Comparison of ENCODE assay signal across 24 mouse cellular contexts in the genomic region with DNA sequence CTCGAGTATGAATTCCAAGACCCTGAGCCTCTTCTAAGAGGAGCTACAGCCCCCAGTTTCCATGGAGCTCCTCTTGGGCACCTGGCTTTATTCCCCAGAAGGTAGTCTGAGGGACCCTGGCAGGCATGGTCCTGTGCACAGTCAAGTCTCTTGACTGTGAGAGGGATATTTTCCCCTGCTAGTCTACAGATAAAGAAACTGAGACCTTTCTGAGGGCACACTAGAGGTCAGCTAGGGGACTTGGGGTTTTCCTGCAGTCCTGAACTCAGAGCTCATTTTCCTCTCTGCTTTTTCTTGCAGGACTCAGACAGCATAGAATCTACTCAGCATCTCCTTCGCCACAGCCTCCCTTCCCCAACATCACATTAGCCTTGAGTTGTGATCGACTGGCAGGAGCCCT.
"Had no signal": no experiment of that assay in that cellular context is flagged by ENCODE, and none has a peak within 500 bp of the region (broad histone marks: within the 10 kb centered on the region; RNA-seq: fewer than 3 reads in every experiment).

No protein-coding gene starts in this region.

- H3K9me3 ChIP-seq: limb, embryonic 10.5 days; limb, embryonic 13.5 days; liver, embryonic 12.5 days; liver, embryonic 15.5 days; lung, embryonic 15.5 days; midbrain, embryonic 13.5 days; neural tube, embryonic 15.5 days had no signal

- DNase-seq: kidney, postnatal 25 days; layer of hippocampus, adult 9-11 months; liver; lung, adult 18-20 months; lung, postnatal 10 days; lung, postnatal 36 days; right cerebral cortex, adult 18-20 months; right cerebral cortex, postnatal 14 days; right cerebral cortex, postnatal 4 days; thymus, adult 2 months; thymus, postnatal 14 days; thymus, postnatal 4 days had no signal

- H3K4me3 ChIP-seq: layer of hippocampus, adult 2 months; limb, embryonic 10.5 days; limb, embryonic 13.5 days; liver, embryonic 12.5 days; liver, embryonic 15.5 days; lung, embryonic 15.5 days; midbrain, embryonic 13.5 days; myocyte; neural tube, embryonic 15.5 days had no signal

- H3K4me2 ChIP-seq: limb, embryonic 13.5 days; liver, embryonic 12.5 days; liver, embryonic 15.5 days; lung, embryonic 15.5 days; midbrain, embryonic 13.5 days; neural tube, embryonic 15.5 days had no signal

- H3K9ac ChIP-seq: limb, embryonic 13.5 days; liver, embryonic 12.5 days; liver, embryonic 15.5 days; lung, embryonic 15.5 days; midbrain, embryonic 13.5 days; neural tube, embryonic 15.5 days had no signal

- H3K27ac ChIP-seq: kidney, postnatal 0 days; layer of hippocampus, adult 2 months; limb, embryonic 10.5 days; limb, embryonic 13.5 days; liver, embryonic 12.5 days; liver, embryonic 15.5 days; lung, embryonic 15.5 days; midbrain, embryonic 13.5 days; neural tube, embryonic 15.5 days; stomach, postnatal 0 days had no signal

- H3K27me3 ChIP-seq: limb, embryonic 13.5 days; liver, embryonic 12.5 days; liver, embryonic 15.5 days; lung, embryonic 15.5 days; midbrain, embryonic 13.5 days; neural tube, embryonic 15.5 days had no signal

- ATAC-seq: liver, embryonic 12.5 days; midbrain, embryonic 13.5 days; midbrain, embryonic 16.5 days had no signal
